Mouse (Mus musculus) brain, embryonic 18.5 days (tissue): Measurements from ENCODE around the gene Aldh18a1.
A peak's percentile ranks its signal among the peaks of the same experiment; 100 is the strongest.
"Not testable (repeated sequence)": the region's sequence is repeated elsewhere in the genome, so short reads cannot be mapped to it uniquely, and the experiment has no call there.

Experiments used
- DNase-seq: peaks from one replicate; pipeline ENCODE4 v3.0.0-alpha.2; 2012; ENCODE audit warnings: low read depth, low spot score

Aldh18a1 gene

DNA sequence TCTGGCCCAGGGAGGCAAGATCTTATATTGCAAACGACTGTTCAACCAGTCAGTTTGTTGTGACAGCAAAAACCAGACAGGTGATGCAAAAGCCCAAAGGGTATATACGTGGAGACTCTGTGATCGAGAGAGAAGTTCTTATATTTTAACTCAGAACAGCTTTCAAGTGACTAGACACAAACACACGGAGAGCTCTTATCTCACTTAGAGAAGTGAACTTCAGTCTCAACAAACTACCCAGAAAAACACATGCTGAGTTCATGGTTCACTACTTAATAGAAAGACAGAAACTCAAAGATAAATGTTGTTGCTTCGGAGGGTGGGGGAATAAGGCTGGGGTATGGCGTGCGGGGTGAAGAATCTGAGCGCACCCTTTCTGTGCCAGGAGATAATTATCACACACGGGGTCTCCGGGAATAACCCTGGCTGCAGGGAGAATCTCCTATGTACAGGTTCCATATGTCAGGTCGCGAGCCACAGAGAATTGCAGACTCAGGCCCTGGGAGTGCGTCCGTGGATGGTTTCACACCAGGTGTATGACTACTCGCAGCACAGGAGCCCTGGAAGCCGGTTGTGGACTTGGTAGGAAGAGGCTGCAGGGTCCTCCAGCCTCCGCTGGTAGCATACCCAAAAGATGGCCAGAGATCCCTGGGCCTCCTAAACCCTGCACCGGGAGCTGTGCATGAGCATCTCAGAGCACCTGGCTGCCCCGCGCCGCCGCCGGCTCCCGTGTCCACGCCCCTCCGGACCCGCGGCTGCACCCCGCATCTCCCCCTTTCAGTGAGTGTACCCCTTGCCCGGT, 571 bp downstream of the Aldh18a1 start:
- no peak for DNase-seq

DNA sequence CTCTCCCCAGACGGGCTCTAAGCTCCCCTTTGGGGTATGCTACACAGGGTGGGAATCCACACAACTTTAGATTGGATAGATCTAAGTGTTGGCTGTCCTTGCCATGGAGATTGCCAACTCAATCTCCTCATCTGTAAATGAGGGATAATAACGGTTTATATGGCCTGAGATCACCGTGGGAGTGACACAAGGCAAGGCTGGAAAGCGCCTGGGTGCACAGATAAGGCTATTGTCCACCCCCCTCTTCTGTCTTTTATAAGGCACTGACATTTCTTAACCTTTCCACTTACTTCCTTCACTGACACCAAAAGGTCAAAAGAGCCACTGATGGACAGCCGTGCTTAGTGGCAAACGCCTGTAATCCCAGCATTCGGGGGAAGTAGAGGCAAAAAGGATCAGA, 1.4 kb downstream of the Aldh18a1 start:
- no peak for DNase-seq

DNA sequence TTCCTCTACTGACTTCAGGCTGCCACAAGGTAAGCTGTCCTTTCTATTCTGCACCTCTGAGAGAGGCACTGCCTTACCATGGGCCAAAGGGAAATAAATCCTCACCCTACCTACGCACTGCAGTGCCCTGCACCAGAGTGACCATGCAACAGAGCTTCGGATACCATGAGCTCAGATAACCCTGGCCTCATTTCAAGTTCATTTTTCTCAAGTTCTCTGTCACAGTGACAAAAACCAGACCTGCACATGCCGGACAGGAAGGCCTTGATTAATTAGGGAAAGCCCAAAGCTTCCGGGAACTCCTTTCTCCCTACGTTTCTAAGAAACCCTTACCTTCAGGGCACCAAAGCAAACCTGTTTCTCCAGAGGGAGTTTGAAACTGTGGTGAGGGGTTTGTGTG, 6.6 kb downstream of the Aldh18a1 start:
- DNase-seq = no peak

DNA sequence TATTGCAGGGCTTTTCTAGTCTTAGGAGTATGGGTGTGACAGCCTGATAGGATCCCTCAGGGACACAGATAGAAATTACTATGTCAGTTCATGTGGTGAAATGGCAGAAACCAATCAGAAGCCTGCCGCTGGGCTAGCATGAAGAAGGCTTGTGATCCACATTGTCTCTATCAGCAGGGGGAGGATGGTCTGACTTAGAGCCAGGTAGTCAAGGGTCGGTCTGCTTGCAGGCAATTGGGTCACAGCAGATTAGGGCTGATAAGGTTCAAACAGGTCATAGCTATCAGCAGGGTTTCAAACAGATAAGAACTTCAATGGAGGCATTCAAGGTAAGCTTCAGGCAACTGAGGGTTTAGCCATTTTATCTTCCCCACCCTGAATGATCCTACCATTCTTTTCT, 7.4 kb downstream of the Aldh18a1 start:
- DNase-seq = no peak

DNA sequence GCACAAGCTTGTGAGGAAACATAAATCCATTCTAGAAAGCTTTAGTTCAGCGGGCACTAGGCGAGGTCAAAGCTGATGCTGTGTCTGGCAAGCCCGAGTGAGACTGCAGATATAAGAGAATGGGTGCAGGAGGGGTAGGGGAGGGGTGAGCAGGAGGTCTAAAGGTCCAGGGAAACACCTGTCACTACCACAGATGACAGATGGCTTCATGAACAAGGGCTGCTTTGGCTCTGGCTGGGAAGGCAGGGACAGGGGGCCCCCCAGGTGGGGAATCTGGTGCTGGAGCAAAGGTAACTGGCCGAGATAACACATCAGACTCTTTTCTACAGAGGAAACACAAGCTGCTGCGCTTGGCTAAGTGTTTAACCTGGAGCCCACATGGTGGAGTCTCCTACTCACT, 12.8 kb downstream of the Aldh18a1 start:
- DNase-seq = no peak

DNA sequence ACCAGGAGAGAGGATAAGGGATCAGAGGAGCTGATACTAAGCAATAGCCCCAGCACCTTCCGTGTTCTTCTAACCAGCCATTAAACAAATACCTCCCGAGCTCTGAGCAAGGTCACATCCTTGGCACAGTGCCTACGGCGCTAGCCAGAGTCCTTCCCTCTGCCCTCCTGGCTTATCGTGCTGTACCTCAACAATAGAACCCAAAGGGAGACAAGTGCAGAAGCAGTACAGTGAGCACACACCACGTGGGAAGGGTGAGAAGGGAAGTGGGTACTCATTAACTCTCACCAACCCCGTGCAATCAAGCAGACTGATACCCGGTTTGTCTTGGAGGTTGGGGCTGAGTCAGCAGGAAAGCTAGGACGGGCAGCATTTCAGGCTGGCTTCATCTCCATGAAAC, 17.5 kb downstream of the Aldh18a1 start:
- DNase-seq = no peak

DNA sequence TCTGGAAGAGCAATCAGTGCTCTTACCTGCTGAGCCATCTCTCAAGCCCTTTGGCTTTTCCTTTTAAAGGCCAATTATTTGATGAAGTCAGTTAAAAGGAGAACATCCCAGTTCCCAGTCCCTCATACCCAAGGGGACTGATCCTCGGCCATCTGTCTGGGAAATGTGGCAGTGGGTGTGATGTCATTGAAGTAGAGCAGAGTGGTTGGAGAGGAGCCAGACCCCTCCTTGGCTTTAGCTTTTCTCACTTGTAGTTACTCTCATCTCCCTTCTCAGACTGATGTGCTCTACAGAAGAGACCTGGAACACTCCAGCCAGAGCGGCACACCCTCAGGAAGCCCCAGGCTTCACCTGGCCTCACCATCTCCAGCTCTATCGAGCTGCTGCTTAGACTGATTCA, 20.6 kb downstream of the Aldh18a1 start:
- no peak for DNase-seq

DNA sequence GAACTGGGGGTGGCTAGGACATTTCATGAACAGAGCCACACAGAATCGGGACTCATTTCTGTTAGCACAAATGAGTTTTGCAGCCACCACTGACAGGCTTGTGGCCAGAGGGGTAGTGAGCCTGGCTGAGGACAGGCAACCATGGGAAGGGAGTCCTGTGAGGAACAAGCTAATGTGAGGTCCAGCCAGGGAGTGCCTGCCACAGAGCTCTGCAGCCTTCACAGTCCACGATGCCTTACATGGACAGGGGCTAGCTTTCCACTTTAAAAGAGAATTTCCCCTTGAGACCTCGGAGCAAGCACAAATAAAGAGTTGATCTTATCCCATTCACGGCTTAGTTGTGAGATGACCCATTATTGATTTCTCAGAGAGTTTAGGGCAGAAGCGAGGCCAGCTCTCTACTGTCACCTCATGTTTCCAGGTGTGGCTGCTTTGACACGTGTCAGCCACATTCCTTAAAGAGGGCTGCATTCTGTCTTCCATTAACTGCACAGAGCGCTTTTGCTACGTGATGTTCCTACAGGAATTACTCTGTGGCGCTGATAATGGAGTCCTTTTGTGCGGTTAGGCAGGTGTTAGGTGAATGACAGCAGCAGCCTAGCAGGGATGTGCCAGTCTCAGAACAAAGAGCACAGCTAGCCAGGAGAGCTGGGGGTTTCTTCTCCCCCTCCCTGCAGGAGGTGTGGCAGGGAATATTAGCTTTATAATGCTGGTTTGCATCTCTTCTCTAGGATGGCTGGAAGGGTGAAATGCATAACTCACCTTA, 24.2 kb downstream of the Aldh18a1 start:
- no peak for DNase-seq

DNA sequence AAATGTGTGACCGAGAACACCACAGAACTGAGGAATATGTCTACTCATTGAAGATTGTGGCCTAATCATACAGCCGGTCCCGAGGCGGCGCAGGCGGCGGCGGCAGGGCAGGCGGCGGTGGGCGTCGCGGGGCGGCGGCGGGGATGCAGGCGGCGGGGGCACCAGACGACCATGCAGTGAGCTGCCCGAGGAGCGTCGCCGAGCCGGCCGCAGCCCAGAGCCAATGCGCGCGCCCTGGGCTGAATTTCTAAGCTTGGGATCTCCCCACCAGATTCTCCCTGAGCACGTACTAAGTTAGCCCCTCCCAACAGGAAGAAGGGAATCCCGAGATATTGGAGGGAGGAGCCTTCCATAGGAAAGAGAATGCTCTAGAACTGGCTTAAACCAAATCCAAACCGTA, 26.7 kb downstream of the Aldh18a1 start:
- not testable (repeated sequence) for DNase-seq

DNA sequence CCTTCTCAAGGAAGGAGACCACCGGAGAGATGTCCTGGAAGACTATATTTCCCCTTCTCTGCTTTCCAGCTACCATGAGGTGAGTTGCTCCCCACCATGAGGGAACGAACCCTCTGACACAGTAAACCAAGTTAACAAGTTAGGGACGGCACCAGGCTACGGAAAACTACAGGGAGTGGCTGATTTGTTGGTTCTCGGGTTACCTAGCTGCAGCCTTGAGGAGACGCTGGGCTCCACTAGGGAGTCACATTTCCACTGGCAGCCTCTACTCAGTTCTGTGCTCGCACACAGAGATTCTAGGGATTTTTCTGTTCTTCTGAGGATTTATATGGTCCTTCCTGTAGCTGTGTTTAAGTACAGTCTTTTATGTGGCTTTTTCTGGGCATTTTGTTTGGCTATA, 32.2 kb downstream of the Aldh18a1 start:
- DNase-seq = no peak

DNA sequence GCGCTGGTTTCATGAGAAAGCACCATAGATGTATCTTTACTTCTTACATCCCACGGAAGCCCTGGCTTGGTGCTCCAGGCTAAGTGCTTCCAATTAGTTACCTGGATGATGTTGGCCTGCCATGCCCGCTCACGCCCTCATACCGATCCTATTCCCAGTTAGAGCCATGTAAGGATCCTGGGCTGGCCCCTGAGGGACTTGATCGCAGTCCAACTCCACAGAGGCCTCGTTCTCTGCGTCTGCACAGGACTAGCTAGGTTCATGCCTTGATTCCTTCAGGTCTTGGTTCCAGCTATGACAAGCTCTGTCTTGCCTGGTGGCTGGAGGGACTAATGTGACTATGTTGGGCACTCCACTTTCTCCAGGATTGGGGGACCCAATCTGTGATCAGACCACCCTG, 33.1 kb downstream of the Aldh18a1 start:
- DNase-seq = no peak

DNA sequence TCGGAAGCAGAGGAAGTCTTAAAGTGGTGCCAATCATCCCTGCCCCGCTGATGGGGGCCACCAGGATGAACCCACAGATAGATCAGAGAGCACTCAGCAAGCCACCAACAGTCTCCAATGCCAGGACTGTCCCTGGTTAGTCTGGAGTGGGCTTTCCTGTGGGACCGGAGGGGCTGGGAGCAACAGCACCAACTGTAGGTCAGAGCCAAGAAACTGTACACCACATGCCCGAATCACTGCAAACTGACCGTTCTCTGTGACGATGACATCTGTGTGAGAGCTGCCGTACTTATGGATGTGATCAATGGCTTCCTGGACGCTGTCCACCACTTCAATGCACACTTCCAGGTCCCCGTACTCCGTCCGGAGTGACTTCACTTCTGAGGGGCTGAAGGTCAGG, 33.9 kb downstream of the Aldh18a1 start:
- DNase-seq = no peak

DNA sequence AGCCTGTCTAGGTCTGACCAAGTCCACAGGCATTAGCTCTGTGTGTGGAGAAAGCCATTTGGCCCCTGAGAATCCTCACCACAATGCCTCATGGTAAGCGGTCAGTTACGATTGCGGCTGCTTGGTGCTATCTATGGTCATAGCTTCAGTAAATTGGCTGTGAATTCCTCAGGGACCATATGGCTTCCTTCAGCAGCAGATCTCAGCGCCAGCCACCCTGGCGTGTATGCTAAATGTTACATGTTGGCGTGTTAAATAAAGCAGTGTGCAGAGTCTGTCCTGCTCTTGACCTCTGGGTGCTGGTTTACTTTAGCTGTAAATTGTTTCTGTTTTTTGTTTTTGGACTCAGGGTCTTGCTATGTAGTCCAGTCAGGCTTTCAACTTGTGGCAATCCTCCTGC, 34.4 kb downstream of the Aldh18a1 start:
- no peak for DNase-seq

DNA sequence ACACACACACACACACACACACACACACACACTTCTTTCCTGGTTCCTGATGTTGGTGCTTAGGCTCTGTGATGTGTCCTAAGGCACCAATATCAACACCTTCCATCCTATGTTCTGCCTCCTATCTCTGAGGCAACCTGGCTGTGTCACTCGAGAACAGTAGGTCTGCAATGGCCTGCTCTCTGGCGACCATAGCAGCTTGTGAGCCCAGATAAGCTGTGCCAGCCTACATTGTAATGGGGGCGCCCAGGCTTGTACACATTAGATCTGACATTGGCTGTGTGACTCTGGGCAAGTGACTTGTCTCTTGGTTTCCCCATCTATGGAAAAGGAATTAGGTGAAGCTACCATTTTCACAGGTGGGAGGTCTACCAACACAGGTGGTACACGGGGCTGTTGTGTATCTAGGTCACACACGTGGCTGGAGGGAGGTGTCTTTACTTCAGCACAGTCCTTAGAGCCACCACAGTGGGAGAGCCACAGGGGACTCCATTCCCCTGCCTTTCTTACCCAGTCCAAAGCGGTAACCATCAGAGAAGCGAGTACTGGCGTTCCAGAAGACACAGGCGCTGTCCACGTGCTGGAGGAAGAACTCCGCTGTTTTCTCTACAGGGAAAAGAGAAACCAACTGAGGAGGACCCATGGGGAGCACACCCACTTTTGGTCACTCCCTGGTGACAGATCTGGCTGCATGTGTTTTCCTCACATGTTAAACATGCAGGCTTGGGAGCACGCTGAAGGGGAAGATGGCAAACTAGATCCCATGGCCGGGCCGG, 35.1 kb downstream of the Aldh18a1 start:
- no peak for DNase-seq

DNA sequence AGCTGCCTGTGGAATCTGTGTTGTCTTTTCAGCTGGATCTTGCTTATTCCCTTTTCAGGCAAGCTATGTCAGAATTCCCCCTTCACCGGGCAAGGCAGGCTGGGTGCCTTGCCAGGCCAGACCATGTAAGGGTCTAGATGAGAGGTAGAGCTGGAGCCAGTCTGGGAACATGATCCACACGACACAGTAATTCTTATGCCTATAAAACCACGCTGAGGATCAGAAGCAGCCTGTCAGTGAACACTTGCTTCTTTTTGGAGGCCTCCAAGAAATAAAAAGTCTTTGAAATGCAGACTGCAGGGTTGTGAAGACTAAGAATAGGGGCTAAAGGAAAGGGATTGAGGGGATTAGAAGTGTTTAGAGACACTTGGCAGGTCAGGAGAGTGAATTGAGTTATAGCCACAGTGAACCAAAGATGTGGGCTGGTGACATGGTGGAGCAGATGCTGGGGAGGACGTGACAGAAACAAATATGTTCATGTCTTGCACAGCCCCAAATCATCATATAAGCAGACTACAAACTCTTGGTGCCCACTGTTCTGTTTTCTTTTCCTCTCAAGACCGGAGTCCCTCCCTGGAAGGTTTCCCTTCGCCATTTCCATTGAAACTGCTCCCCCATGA, 38.6 kb downstream of the Aldh18a1 start:
- DNase-seq = no peak

DNA sequence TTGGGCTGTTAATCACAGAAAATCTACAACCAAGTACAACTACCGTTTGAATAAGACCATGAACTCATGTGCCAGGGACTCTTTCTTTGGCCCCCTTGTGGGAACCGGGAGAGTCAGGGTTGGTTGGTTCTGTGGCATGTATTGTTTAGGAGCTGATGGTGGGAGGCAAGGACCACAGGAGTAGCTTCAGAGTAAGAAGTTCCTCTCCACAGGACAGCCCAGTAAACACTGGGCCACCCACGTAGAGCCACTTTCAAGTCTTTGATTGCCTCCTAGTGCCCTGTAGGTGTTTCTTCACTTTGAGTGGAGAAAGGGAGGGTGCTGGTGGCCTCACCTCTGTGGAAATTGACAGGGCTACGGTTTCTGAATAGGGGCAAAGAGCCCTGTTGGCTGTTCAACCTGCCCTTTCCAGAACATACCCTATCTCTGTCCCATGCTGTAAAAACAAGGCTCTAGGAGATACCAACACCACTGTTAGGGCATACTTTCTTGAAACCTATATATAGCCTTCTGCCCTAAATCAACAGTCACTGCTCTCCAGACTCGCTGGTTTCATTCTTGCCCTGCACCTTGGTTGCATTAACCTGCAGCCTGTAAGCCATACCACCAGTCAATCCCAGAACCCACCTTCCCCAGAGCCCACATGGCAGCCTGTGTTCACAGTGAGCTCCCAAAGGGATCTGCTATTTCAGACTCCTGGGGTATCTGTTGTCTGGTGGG, 39.3 kb downstream of the Aldh18a1 start:
- DNase-seq = no peak

DNA sequence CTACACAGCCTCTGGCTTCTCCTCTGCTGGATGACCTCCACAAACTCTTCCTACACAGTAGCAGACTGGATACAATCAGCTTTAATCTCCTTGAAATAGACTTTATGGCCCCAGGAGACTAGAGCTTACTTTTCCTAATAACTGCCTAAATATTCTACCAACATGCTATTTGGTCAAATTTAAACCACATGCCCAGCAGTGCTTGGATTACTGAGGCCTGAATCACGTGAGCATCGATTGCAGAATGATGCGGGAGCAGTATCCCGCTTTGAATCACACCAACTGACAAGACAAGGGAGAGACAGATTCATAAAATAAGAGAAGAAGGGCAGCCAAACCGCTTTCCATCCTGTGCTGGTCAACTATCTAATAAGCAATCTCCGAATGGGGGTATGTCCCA, 39.9 kb downstream of the Aldh18a1 start:
- no peak for DNase-seq

DNA sequence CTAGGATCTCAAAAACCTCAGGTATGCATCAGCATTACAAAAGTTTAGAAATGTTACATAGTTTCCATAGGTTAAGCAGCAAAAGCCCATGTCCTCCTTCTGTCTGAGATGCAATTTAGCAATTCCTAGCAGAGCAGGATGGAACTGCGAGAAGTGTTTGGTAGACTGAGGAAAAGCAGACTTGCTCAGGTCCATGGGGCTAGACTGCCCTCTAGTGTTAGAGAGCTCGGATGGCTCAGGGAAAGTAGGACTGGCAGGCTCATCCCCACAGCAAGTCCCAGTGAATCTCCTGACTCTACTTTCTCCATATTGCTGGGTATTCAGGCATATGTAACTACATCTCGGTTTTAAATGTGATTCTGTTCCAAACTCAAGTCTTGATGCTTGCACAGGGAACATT, 43.4 kb downstream of the Aldh18a1 start:
- DNase-seq = peak; percentile 66

DNA sequence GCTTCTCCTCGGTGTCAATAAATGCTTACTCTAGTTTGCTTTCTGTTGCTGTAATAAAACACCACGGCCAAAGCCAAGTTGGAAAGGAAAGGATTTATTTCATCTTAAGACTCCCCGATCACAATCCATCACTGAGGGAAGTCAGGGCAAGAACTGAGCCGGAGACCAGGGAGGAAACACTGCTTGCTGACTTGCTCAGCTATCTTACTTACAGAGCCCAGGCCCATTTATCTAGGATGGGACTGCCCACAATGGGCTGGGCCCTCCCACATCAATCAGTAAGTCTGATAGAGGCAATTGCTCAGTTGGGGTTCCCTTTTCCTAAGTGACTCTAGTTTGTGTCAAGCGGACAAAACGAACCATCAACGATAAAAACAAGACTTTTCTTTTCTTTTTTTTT, 45.5 kb downstream of the Aldh18a1 start:
- DNase-seq = no peak

DNA sequence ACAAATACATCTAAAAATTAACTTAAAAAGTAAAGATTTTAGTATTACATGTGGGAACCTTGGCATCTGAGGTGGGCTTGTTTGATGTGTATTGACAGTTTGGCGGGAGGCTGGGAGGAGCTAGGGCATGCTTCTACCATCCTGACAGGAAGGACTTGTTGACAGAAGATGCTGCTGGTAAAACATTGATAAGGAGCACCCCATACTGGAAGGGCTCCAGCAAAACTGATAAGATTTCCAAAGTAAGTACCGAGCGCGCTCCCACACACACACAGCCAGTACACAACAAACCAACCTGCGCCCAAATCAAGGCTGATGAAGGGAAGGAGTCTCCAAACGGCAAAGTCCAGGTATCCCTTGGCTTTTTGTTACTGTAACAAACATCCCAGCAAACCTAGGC, 51.7 kb downstream of the Aldh18a1 start:
- no peak for DNase-seq

DNA sequence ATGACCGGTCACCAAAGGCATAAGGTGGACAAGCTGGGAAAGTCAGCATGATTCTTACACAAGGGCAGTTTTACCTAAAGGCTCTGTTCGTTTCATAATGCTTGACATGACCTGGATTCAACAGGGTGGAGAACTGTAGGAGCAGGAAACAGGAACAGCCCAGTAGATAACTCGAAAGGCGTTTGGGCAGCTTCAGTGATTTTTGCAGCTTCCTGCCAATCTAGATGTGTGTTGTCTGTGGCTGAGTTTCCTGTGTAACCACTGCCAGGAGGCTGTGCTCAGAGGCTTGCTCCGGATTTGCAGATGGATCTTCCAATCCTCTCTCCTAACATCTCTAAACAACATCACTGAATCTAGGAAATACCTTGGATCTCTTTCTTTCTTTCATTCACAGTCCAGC, 55.7 kb downstream of the Aldh18a1 start:
- no peak for DNase-seq
